Mouse (Mus musculus): ENCODE results near the gene Adipor2.

The Adipor2 gene

DNA sequence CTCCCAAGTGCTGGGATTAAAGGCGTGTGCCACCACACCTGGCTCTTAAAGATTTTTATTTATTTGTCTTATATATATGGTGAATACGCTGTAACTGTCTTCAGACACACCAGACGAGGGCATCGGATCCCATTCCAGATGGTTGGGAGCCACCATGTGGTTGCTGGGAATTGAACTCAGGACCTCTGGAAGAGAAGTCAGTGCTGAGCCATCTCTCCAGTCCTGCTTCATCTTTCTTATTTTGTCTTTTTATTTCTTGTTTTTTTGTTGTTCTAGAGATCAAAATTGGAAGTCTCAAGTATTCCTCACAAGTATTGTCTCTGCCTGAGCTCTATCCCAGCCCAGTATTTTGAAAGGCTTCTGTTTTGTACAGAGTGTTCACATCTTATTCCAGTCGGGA, 2.9 kb upstream of the Adipor2 start:
- DNase-seq (ENCODE audit: low spot score), result no peak

DNA sequence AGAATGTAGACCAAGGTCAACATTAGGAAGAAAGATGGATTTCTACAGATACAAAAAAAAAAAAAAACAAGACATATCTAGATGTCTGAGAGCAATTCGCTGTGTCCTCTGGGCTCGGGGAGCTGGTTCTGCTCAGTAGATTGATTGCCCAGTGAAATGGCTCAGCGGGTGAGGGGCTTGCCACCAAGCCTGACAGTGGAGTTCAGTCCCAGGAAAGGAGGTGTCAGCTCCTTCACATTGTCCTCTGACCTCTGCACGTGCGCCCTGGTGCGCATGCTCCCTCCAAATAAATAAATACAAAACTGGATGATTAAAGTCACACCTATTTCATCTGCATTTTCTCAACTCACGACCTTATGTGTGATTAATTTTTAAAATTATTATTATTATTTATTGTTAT, 1.9 kb upstream of the Adipor2 start:
- no peak for DNase-seq (ENCODE audit: low spot score)

DNA sequence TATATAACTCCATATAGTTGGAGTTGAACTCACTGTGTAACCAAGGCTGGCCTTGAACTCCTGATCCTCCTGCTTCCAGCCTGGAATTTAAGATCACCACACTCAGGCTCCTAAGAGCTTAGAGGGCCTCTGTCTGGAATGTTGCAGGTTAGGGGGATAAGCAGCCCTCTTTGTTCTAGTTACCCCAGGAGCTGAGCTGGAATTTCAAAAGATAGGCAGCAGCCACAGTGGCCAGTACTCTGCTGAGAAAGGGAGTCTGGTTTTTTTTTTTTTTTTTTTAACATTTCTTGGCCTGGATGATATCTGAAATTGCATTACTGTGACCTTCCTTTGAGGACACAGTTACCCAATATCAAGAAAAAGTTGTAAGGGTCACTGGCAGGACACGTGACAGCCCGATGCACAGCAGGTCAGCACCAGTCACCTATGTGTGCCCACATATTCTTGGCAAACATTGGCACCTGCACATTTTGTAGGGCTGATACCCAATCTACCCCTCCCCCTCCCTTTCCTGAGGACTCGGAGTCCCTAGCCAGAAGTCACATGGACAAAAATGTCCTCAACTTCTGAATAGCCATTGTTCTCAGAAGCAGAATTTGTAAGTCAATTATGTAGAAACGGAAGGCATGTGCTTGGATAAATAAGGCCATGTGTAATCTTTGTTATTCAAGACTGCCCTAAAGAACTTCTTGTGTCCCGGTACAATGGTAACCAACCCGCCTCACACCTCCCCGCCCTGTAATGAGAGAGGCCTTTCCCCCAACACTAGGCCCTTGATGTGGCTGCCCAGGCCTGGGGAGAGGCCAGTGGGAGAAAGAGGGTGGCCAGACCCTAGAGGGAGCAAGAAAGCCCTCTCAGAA, 1.1 kb upstream of the Adipor2 start:
- DNase-seq (ENCODE audit: low spot score), result no peak

DNA sequence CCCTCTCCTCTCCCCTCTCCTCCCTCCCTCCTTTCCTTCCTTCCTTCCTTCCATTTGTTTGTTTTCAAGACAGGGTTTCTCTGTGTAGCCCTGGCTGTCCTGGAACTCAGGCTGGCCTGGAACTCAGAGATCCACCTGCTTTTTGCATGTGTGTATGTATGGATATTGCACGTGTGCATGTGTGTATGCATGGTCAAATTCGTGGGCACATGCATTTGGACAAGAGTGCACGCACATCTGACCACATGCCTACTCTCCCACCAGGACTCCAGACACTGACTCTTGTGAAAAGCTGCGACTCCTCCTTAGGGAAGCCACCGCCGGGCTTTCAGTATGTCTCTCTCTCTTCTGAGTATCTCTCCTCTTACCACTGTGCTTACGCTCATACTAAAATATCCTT, 317 bp upstream of the Adipor2 start:
- DNase-seq (ENCODE audit: low spot score), result no peak

DNA sequence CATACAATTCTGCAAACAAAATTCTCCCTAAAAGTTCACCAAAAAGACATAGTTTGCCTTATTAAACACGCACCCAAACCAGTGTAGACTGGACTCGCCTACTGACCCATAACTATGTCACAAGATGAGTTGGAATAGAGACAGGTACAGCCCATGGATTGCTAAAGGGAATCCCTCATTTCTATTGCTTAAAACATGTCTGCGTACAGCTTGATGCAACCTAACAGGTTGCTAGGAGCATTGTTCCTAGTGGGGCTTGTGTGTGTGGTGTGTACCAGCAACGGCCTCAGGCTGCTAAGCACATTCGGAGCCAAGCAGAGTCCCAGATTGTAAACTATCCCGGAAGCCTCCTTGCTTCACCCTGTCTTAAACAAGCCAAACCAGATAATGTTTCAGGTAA, 861 bp downstream of the Adipor2 start:
- DNase-seq (ENCODE audit: low spot score), result no peak

DNA sequence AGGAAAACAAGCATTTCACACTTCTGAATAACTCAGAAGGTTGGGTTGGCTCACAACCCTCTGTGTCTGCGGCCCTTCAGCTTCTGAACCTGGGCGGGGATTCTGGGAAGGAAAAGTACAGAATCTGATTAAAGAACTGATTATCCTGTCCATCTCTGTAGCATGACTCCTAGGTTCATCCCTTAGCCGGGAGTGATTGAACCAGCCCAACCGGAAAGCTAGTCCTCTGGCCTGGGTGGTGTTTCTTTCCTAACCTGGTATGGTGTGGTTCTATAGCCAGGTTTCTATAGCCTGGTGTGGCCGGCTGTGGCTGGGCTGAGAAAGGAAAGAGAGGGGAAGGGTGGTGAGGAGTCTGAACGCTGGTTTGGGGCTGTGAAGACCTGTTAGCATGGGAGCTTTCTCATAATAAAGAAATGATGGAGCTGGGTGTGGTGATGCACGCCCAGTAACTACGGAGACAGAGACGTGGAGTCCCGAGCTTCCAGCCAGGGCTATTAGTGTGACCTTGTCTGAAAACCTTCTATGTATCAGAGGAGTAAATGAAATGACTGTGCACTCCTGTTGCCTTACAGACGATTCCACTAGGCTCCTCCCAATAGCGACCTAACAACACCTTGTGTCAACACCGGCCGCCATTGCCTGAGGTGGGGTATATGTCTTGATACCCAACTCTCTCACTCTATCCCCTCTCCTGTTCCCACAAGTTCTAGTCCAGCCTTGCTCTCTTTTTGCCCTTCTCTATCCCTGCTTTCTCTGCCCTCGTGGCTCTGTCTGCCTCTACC, 3.1 kb downstream of the Adipor2 start:
- DNase-seq (ENCODE audit: low spot score), result no peak

DNA sequence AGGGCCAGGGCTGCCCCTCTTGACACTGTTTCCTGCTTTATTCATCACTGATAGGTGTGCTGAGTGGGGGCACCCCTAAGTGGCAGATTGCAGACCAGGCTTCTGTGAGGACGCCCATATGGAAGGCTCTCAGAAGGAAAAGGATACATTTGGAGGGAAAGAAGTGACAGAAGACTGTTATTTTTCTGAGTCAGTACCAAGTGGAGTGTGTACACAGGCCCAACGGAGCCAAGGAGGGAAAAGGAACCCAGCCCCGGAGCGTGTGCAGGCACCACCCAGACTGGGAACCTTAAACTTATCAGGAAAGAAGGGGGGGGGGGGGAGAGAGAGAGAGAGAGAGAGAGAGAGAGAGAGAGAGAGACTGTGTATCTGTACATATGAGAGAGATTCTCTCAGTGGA, 4.9 kb downstream of the Adipor2 start:
- no peak for DNase-seq (ENCODE audit: low spot score)

DNA sequence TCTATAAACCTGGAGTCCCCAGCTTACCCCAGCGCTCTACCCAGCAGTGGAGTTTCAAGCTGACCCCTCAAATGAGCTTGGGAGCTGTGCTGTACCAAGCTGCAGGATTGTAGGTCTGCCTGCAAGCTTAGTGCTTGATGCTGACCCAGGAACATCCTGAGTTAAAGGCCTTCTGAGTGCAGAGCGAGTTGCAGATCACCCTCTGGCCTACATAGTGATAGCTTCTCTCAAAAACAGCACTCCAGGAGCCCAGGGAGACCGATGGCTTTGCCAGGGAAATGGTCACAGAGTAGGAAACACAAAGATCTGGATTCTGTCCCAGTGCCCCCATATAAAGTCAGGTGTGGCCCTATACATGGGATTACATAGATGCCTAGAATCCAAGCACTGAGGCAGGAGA, 6.0 kb downstream of the Adipor2 start:
- no peak for DNase-seq (ENCODE audit: low spot score)

DNA sequence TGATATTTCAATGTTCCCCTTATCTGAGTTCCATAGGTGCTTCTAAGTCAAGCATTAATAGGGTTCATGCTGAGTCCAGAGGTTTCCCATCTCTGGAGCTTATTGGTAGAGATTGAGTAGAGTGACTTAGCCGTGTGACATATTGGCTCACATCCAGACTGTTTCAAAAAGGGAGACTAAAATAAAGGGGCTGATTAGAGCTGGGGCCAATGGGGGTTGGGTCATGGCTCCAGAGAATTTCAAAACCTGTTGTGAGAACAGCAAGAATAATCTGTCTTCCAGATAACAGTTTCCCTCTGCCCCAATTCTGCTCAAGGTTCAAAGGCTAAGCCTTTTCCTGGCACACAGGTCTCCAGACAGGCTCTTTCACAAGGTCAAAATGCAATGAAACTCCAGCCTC, 7.7 kb downstream of the Adipor2 start:
- DNase-seq (ENCODE audit: low spot score), result no peak

DNA sequence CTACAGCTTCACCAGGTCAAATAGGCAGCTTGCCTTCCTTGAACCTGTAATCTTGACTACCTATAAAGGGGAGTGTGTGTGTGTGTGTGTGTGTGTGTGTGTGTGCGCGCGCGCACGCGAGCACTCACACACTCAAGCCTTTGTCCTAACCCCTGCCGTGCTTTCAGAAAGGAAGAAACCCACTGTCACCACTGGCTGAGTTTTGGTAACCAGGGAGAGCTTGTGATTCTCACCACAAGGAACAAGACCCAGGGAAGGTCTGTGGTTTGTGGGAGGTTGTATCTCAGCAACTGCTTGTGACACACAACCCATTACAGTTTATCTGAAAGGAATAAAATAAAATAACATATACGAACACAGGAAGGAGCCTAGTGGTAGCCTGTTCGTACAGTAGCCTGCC, 8.9 kb downstream of the Adipor2 start:
- DNase-seq (ENCODE audit: low spot score), result no peak

DNA sequence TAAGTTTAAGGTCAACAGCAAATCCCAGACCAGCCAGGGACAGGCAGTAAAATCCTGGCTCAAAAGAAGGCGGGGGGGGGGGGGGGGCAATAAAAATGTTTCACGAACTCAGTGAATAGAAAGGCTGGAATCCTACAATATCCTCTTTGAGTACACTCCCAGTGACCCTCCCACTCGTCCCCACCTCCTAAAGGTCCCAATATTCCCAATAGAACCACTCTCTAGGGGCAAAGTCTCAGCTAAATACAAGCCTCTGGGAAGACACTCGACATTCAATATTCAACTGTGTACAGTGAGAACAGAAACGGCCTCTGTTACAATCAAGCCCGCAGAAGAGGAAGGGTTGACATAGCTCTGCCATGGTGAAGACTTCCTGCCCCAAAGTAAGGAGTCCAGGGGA, 9.7 kb downstream of the Adipor2 start:
- no peak for DNase-seq (ENCODE audit: low spot score)

DNA sequence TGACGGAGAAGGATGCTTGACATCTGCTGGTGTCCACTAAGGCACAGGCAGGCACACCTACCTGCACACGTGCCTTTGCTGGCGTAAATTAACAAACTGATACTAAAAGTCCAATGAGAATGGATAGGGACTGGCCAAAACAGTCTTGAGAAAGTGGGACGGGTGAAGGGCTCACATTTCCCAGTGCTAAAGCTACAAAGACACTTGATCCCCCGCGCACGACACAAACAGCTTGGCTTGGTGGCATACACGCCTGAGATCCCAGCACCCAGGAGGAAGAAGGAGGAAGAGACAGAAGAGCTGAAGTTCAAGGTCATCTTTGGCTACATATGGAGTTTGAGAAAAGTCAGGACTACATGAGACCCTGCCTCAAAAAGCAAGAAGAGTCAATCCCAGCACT, 11.0 kb downstream of the Adipor2 start:
- DNase-seq (ENCODE audit: low spot score), result no peak

DNA sequence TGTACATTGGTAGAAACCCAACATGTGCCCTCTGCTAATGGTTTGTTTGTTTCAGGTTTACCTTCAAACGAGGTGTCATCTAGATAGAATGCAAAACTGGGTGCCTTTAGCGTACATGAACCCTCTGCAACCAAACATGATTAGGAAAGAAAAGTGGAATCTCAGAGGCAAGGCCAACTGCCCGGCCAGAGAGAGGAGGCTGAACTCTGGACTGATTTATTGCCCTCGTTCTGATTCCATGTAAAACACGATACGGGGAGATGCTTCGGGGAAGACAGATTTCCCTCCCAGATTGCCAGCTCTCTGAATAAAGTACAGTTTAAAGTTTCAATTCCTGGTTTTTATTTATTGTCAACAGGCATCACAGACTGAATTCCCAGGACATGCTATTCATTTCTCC, 12.2 kb downstream of the Adipor2 start:
- no peak for DNase-seq (ENCODE audit: low spot score)

DNA sequence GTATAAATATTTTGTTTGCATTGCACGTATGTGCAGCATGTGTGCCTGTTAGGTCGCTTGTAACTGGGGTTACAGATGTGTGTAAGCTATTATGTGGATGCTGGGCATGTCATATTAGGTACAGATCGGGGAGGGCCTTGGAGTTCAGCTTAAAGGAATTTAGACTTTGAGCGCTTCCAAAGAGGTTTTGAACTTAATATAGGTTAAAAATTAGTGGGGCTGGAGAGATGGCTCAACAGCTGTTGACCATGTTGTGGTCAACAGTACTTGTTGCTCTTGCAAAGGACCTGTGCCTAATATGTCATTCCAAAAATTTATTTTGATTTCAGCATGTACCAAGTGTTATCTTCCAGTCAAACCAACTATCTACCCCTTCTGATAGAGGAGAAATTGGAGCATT, 12.7 kb downstream of the Adipor2 start:
- DNase-seq (ENCODE audit: low spot score), result no peak

DNA sequence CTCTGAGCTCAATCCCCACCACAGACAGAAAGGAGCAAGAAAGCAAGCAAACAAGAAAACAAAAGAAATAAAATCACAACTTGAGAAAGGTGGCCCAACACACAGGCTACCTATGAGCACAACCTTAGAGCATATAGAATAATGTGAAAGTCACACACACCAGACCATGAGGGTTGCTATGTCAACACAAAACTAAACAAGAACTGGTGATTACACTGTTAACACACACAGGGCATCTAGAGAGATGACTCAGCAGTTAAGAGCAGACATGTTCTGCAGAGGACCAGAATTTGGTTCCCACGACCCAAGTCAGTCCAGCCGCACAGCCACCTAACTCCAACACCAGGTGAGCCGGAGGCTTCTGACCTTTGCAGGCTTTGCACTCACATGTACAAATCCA, 14.5 kb downstream of the Adipor2 start:
- no peak for DNase-seq (ENCODE audit: low spot score)

DNA sequence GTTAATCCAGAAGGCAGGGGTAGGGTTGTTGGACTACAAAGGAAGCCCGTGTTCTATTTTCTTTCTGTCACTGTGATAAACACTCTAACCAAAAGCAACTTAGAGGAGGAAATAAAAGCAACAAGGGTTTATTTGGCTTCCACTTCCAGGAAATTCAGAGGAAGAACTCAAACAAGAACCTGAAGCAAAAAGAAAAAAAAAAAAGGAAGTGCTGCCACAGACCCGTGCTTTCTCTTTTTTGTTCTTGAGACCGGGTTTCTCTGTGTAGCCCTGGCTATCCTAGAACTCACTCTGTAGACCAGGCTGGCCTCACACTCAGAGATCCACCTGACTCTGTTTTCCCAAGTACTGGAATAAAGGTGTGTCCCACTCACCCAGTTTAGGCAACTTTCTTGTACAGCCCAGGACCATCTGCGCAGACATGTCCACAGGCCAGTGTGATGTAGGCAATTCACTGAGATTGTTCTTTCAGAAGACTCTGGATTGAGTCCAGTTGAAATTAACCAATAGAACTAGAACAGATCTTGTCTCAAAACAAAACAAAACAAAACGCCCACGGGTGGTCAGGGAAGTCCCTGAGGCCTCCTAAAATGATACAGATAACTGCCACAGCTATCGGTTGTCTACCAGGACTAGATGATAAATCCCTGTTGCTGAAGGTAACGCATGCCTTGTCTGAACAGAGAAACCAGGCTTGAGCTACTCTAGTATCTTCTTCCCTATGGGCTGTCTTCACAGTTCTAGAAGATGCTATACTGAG, 15.8 kb downstream of the Adipor2 start:
- no peak for DNase-seq (ENCODE audit: low spot score)

DNA sequence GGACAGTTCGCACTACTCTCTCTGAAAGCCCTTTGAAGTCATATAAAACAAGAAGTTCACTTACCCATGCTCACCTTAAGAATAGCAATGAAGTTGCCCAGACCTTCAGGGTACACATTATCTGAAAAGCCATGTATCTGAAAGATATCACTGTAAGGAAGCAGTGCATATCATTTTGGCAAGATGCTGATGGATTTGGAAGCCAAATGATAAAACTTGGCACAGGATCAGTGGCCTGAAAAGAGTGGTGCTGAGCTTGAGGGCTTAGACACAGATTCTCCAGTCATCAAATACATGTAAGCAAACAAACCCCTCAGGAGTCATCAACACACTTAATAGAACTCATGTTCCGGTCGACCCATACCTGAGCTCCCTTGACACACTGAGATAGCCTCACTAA, 16.9 kb downstream of the Adipor2 start:
- DNase-seq (ENCODE audit: low spot score), result no peak

DNA sequence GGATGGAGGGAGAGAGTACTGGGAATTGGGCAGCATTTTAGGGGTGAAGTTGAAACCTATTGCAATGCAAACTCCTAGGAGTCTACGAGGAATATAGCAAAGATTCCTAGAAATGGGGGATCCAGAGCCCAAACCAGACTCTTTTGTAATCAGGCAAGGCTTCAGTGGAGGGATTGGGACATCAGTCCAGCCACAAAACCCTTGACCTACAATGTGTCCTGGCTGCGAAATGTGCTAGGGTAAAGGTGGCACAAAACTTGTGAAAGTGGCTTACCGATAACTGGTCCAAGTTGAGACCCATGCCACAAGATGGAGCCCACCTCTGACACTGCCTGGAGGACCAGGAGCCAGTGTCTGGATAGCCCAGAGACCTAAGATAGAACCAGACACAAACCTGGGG, 18.1 kb downstream of the Adipor2 start:
- DNase-seq (ENCODE audit: low spot score), result no peak

DNA sequence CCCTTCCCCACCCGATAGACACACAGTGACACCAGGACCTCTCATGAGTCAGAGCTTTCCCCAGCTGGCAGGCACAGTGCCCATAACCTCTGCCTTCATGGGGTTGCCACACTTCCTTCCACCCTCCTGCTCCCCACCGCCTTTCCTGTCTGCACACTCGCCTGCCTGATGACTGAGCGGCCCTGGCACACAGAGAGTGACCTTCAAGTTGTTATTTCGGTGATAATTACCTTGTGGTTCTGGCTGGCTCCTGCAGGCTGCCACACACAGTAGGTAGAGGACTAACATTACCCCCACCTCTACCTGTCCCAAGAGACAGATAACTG, 21.2 kb downstream of the Adipor2 start:
- no peak for DNase-seq (ENCODE audit: low spot score)

DNA sequence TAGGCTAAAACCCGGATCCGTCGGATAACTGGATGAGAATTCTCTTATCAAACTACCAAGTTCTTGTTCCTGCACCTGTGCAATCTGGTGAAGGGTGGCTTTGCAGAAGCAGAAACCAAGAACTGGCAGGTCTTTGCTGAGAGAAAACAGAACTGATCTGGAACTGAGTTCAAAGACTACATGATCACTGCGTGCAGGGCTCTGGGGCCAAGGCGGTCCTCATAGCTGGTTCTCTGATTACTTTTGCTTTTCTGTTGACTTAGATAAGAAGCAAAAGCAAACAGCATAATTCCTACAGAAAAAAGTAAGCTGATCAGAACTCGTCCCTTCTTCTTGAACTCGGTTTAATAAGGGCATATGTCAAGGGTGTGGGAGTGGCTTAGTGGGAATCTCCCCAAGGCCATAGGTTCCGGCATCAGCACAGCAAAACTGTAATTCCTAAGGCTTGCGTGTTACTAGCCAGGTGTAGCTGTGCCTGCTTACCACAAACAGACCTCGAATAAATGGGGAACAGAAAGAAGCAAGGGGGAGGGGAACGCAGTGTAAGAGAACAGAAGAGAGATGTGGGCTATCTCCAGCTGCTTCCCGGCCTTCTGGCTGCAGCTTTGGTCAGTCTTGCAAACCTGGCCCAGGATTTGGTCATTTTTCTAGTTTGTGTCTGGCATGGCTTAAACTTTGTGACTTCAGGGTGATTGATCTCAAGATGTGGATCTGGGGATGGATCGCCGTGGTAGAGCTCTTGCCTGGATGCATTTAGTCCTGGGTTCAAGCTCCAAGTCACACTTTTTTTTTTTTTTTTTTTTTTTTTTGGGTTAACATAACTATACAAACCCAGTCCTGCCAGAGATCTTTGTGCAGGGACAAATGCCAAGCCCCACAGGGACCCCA, 21.8 kb downstream of the Adipor2 start:
- no peak for DNase-seq (ENCODE audit: low spot score)

DNA sequence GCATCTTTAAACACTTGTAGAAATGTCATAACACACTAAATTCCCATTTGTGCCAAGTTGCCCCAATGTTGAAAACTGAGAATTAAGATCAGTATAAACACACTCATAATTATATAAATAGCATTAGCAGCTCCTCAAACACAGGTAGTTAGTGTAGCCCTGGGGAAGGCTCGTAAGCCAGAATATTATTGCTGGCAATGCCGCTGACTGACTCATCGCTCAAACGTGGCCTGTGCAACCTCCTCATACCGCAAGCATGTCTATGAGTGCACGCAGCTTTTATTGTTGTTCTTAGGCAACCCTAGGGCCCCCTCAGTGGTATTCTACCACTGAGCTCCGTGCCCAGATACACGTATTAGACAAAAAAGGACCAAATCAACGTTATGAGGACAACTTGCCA, 24.7 kb downstream of the Adipor2 start:
- no peak for DNase-seq (ENCODE audit: low spot score)

DNA sequence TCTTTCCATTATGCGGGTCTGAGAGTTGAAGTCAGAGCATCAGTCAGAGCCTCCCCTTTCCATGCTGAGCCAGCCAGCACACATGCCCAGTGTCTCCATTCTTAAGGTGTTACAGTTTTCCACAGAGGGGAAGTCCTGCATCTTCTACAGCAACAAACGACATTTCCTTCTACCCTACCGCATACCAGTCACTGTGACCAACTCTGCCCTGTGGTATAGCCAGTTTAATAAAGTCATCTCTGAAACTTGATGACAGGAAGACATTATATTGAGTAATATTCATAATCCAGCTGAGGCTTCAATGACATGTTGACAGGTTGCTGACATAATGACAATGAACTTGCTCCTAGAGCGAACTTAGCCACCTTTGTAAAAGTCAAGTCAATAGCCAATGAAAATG, 26.8 kb downstream of the Adipor2 start:
- no peak for DNase-seq (ENCODE audit: low spot score)
